Mouse (Mus musculus) midbrain, embryonic 16.5 days (tissue): Measurements from ENCODE around the gene Tcte2. TPM values are rescaled to one million over a fixed set of nuclear protein-coding genes. Genes with fewer than 3 reads are reported as not detected.

Source experiments
- ATAC-seq: fragments of 200-750 bp; cut with Nextera tagmentation; 2 replicates; pipeline ENCODE4 v1.8.0; 2017; ENCODE audit warnings: moderate TSS enrichment
- H3K27ac ChIP-seq: fragments of 300-500 bp; sonication (generic); 2 replicates; pipeline ENCODE4 v1.5.1; 2014; ENCODE audit warnings: mild to moderate bottlenecking, low read length, mixed read lengths
- H3K27me3 ChIP-seq: fragments of 300-500 bp; sonication (generic); 2 replicates; pipeline ENCODE4 v1.6.1; 2014; ENCODE audit warnings: low read depth, low read length, mixed read lengths; ENCODE audit not compliant: control insufficient read depth, insufficient read depth
- H3K36me3 ChIP-seq: fragments of 300-500 bp; sonication (generic); 2 replicates; pipeline ENCODE4 v1.6.1; 2014; ENCODE audit warnings: mild to moderate bottlenecking, low read length, moderate library complexity, mixed read lengths; ENCODE audit not compliant: control insufficient read depth, insufficient read depth
- H3K4me1 ChIP-seq: fragments of 300-500 bp; sonication (generic); 2 replicates; pipeline ENCODE4 v1.6.1; 2014; ENCODE audit warnings: mild to moderate bottlenecking, low read length, mixed read lengths; ENCODE audit not compliant: control insufficient read depth, insufficient read depth
- H3K4me2 ChIP-seq: fragments of 300-500 bp; sonication (generic); 2 replicates; pipeline ENCODE4 v1.6.1; 2014; ENCODE audit warnings: mild to moderate bottlenecking, low read length, mixed read lengths
- H3K4me3 ChIP-seq: fragments of 300-500 bp; sonication (generic); 2 replicates; pipeline ENCODE4 v1.5.1; 2014; ENCODE audit warnings: low read depth, mild to moderate bottlenecking, low read length, moderate library complexity, mixed read lengths
- H3K9ac ChIP-seq: fragments of 300-500 bp; sonication (generic); 2 replicates; pipeline ENCODE4 v1.6.1; 2014; ENCODE audit warnings: low read depth, low read length, mixed read lengths
- H3K9me3 ChIP-seq: fragments of 300-500 bp; sonication (generic); replicated peaks from 2 replicates; pipeline ENCODE4 v1.6.1; 2014; ENCODE audit warnings: mild to moderate bottlenecking, low read length, mixed read lengths; ENCODE audit not compliant: control insufficient read depth, poor library complexity, severe bottlenecking
- WGBS: fragments of 180-500 bp; shearing (Covaris S2); extraction: QIAGEN DNeasy Blood & Tissue Kit; methylation state at CpG from one replicate; pipeline ENCODE4 v1.1.7; 2014; 5-methylcytosine and 5-hydroxymethylcytosine counted together
- polyA plus RNA-seq: library from polyadenylated mRNA; unstranded; fragments of >200 nt; fragmentation: Nextera tagmentation; extraction: Ambion mirVana; gene quantifications from 2 replicates; pipeline ENCODE4 v1.2.1, GENCODE M21; 2015

Gene Tcte2
- polyA plus RNA-seq, 1 experiment from 2014 or later, result 15.5 TPM

DNA sequence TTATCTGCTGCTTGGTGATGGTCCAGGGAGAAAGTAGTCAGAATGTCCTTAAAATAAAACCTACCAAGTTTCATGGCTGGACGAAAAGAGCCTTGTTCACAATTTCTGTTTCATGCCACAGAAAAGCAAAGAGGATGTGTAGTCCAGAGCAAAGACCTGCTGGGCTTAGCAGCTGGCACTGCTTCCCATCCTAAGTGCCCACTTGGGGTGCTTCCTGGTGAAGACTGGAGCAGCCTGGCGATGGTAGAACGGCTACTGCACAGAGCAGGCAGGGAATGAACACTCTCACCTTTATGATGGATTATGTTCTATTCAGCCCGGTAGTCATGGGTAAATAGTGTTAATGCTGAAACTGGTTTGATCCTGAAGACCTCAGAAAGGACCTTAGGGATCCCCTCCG lies 27.7 kb downstream of the Tcte2 start:
- 95% methylated on average over 5 of the region's 5 CpGs for whole genome bisulfite sequencing
- H3K27me3 ChIP-seq, result no peaks in the 10 kb centered on the region
- no peaks in the 10 kb centered on the region for H3K9me3 ChIP-seq
- 0 out of 2 replicates have a peak, but pooled peaks cover 6% of the 10 kb centered on the region for H3K4me1 ChIP-seq
- no peak for ATAC-seq
- no peak overlapping the region for H3K27ac ChIP-seq
- no peaks in the 10 kb centered on the region for H3K36me3 ChIP-seq
- no peak overlapping the region for H3K4me2 ChIP-seq
- H3K9ac ChIP-seq, result no peak overlapping the region
- H3K4me3 ChIP-seq, result no peak overlapping the region

DNA sequence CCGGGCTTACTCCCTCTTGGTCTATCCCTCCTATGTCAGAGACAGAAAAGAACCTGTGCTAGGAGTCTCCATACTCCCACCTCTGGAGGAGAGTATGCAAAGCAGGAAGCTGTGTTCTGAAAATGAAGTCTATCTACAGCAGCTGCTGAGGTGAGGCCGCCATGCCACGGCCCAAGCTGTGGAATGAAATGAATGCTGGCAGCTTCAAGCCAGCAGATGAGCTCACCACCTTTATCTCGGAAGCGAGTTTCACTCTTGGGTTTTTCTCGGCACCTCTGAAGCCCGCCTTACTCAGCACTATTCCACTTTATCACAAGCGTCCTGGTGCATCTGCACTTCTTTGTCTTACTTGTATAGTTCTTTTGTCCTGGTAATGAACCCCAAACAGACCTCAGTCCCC lies 28.9 kb downstream of the Tcte2 start:
- Histone ChIP-seq H3K27me3 (no peaks in the 10 kb centered on the region), H3K9me3 (no peaks in the 10 kb centered on the region), H3K36me3 (no peaks in the 10 kb centered on the region), H3K4me1 (0 out of 2 replicates have a peak, but pooled peaks cover 6% of the 10 kb centered on the region), H3K27ac (no peak overlapping the region), H3K4me3 (no peak overlapping the region), H3K9ac (no peak overlapping the region), H3K4me2 (no peak overlapping the region)
- 62% methylated on average over 8 of the region's 8 CpGs for WGBS
- no peak for ATAC-seq

DNA sequence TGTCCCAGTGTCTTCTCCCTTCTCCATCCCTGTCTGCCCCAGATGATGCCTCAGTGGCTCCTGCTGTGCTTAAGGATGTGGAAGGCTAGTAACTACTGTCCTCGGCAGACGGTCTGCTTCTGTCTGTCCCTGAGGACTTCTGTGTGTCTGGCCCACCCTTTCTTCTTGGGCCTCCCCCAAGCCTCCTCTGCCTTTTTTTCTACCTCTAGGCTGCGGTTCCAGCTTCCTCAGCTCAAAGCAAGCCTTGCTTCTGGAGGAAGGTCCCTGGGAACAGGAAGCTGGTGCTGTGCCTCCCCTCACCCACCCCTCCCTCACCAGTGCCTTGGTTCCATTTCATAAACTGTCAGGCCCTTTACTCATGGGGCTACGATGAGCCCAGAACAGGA lies 29.9 kb downstream of the Tcte2 start:
- no peak overlapping the region for H3K9ac ChIP-seq
- H3K4me2 ChIP-seq, result no peak overlapping the region
- no peak overlapping the region for H3K27ac ChIP-seq
- no peak overlapping the region for H3K4me3 ChIP-seq
- no peaks in the 10 kb centered on the region for H3K9me3 ChIP-seq
- no peak for ATAC-seq
- 67% methylated on average over 4 of the region's 4 CpGs for WGBS
- H3K4me1 ChIP-seq, result 0 out of 2 replicates have a peak, but pooled peaks cover 4% of the 10 kb centered on the region
- no peaks in the 10 kb centered on the region for H3K36me3 ChIP-seq
- H3K27me3 ChIP-seq, result no peaks in the 10 kb centered on the region

DNA sequence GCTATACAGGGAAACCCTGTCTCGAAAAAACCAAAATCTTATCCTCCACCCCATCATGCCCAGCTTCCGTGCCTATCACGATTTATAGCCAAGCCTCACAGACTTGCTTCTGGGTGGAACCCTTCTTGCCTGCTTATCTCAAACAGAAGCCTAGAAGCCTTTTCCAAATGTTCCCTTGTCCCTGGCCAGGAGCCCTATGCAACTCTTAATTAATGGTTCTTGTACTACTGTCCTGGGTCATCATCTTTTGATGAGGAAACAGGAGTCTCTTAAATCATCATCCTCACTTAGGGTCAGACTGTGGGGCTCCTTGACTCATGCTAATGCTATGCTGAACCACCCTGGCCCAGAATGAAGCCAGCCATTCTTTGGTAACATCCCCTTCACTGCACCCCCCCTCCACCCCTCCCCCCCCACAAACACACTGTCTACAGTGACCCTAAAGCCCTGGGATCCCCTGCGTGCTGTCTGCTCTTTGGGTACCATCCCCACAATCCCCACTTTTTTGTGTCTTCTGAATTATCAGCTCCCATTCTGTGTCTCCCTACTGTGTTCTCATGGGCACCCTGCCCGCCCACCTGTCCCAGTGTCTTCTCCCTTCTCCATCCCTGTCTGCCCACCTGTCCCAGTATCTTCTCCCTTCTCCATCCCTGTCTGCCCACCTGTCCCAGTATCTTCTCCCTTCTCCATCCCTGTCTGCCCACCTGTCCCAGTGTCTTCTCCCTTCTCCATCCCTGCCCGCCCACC lies 30.5 kb downstream of the Tcte2 start:
- no peak overlapping the region for H3K27ac ChIP-seq
- no peak overlapping the region for H3K4me2 ChIP-seq
- no peaks in the 10 kb centered on the region for H3K36me3 ChIP-seq
- 0 out of 2 replicates have a peak, but pooled peaks cover 4% of the 10 kb centered on the region for H3K4me1 ChIP-seq
- no peaks in the 10 kb centered on the region for H3K27me3 ChIP-seq
- WGBS, result 95% methylated on average over 6 of the region's 6 CpGs
- H3K9ac ChIP-seq, result no peak overlapping the region
- no peak overlapping the region for H3K4me3 ChIP-seq
- no peak for ATAC-seq
- H3K9me3 ChIP-seq, result no peaks in the 10 kb centered on the region

DNA sequence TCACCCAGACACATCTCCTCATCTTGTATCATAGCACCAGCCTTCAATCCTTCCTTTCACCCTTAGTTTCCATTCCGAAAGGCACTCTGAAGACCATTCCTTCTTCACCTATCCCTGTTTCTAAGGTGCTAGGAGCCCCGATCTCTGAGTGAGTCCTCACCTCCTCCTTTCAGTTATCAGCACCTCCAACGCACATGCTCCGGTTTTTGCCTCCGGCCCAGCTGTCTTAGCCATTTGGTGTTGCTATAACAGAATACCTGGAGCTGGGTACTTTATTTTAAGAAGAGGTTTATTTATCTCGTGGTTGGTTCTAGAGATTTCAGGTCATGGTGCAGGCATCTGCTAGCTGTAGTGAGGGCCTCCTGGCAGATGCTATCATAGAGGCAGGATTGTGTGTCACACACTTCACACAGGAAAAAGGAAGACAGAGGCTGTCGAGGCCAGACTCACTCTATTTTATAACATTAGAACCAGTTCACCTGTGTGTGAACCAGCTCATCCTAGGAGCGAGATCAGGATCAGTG lies 34.7 kb downstream of the Tcte2 start:
- Histone ChIP-seq H3K4me3 (no peak overlapping the region), H3K27ac (no peak overlapping the region), H3K9me3 (no peaks in the 10 kb centered on the region), H3K4me1 (peaks cover 8% of the 10 kb centered on the region; the same call in 1 of the 2 replicates), H3K4me2 (no peak overlapping the region), H3K36me3 (no peaks in the 10 kb centered on the region), H3K9ac (no peak overlapping the region), H3K27me3 (no peaks in the 10 kb centered on the region)
- no peak for ATAC-seq
- WGBS, result 93% methylated on average over 8 of the region's 8 CpGs

DNA sequence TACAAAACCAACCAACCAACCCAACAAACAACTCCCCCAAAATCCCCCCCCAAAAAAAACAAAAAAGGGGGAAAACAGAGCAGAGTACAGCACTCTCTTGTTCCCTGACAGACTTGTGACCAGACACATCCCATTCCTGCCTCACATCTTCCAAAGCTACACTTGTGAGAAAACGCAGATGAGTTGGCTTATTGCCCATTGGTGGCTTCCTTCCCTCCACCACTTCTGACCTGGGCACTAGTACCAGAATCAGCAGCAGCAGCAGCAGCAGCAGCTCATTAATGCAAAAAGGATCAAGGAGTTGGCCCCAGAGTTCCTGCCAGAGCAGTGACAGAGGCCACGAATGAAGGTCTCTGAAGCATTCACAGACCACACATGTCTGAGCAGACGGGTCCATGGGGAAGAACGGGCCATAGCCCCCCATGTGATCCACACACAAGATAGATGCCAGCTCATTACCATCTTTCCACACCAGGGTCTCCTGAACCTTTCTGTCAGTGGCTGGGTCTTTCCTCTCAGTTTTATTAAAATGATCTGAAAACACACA lies 36.5 kb downstream of the Tcte2 start:
- Histone ChIP-seq H3K27ac (no peak overlapping the region), H3K36me3 (no peaks in the 10 kb centered on the region), H3K27me3 (no peaks in the 10 kb centered on the region), H3K9ac (no peak overlapping the region), H3K4me2 (no peak overlapping the region), H3K9me3 (no peaks in the 10 kb centered on the region), H3K4me3 (no peak overlapping the region), H3K4me1 (peaks cover 8% of the 10 kb centered on the region; the same call in 1 of the 2 replicates)
- WGBS, result 32% methylated on average over 4 of the region's 4 CpGs
- ATAC-seq, result no peak

DNA sequence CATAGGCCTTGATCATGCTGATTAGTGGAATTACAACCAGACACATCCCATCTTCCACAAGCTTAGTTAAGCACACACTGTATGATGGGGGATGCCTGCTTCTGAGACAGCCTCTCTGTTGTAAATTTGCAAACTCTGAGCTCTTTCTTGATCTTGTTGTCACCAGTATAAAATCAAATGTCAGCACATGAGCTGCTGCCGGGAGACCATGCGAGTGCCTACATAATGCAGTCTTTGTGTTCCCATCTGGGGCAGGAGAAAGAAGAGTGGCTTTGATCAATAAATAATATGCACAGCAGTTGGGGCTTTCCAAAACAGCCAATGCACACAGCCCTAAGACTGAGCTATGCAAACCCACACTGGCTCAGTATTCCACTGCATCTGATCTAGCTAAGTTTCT lies 39.2 kb downstream of the Tcte2 start:
- 17% methylated on average over 2 of the region's 2 CpGs for WGBS
- Histone ChIP-seq H3K27ac (peak overlapping the region; percentile 60; the same call in 1 of the 2 replicates), H3K27me3 (no peaks in the 10 kb centered on the region), H3K4me2 (no peak overlapping the region), H3K9ac (no peak overlapping the region), H3K36me3 (no peaks in the 10 kb centered on the region), H3K4me1 (peaks cover 8% of the 10 kb centered on the region; the same call in 1 of the 2 replicates), H3K4me3 (no peak overlapping the region), H3K9me3 (no peaks in the 10 kb centered on the region)
- peak; percentile 83 for ATAC-seq

DNA sequence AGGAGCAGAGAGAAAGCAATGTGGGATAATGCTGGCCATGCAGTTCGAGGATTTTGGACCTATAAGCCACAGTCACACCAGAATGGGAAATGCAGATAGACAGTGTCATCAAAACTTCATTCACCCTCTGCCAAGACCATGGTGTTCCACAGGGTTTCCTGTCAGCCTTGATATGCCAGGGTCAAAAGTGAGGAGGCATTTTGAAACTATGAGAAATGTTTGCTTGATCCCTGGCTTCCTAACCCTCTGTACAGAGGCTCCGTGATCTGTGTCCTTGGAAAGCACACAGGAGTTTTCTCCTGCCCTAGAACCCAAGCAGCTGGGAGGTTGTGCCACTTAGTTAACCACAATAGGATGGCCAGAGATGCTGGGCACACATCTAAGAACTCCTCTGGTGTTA lies 40.3 kb downstream of the Tcte2 start:
- Histone ChIP-seq H3K36me3 (no peaks in the 10 kb centered on the region), H3K9me3 (no peaks in the 10 kb centered on the region), H3K4me1 (peaks cover 8% of the 10 kb centered on the region; the same call in 1 of the 2 replicates), H3K9ac (no peak overlapping the region), H3K27ac (no peak overlapping the region), H3K4me3 (no peak overlapping the region), H3K4me2 (no peak overlapping the region), H3K27me3 (no peaks in the 10 kb centered on the region)
- WGBS, result 91% methylated on average over 2 of the region's 2 CpGs
- no peak for ATAC-seq

DNA sequence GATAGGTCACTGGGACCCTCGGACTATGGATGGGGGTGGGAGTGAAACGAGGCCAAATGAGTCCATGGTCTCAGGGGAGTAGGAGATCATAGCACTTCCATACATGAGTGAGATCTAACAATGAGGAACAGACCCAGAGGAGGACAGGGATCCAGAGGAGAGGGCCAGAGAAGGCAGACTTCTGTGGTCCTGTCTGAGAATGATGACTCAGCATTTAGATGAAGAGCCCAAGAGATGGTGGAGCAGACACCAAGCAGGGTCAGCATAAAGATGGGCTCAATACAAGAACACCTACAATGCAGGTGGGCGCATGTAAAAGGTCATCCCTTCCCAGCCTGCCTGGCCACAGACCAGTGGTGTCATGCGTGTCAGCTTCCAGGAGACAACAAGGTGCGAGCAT lies 41.4 kb downstream of the Tcte2 start:
- 95% methylated on average over 5 of the region's 5 CpGs for WGBS
- Histone ChIP-seq H3K4me1 (peaks cover 8% of the 10 kb centered on the region; the same call in 1 of the 2 replicates), H3K9me3 (no peaks in the 10 kb centered on the region), H3K4me3 (no peak overlapping the region), H3K9ac (no peak overlapping the region), H3K36me3 (no peaks in the 10 kb centered on the region), H3K27me3 (no peaks in the 10 kb centered on the region), H3K4me2 (no peak overlapping the region), H3K27ac (no peak overlapping the region)
- no peak for ATAC-seq
